Mouse (Mus musculus): ENCODE measurements around the gene Nlk. TPM values are rescaled to one million over a fixed set of nuclear protein-coding genes. Genes with fewer than 3 reads are reported as not detected.
"Not testable (repeated sequence)": the region's sequence is repeated elsewhere in the genome, so short reads cannot be mapped to it uniquely, and the experiment has no call there.

Nlk gene
- polyA plus RNA-seq, 1 experiment from 2014 or later = 34.4 TPM

- Histone ChIP-seq H3K4me2 (replicated peaks; ENCODE audit: low read depth, low read length) (no peak overlapping the region), H3K27ac (ENCODE audit: low read depth, low read length) (no peak overlapping the region), H3K4me1 (replicated peaks; ENCODE audit: control insufficient read depth, insufficient read depth, low read length) (no peaks in the 10 kb centered on the region), H3K27me3 (ENCODE audit: control insufficient read depth, insufficient read depth, low read length) (no peaks in the 10 kb centered on the region), H3K9me3 (ENCODE audit: control insufficient read depth, low read length) (no peaks in the 10 kb centered on the region), H3K36me3 (ENCODE audit: control insufficient read depth, insufficient read depth, low read length) (peaks cover 10% of the 10 kb centered on the region; the same call in 1 of the 2 replicates), H3K4me3 (ENCODE audit: low read depth, low read length) (no peak overlapping the region), H3K9ac (ENCODE audit: low read depth, low read length) (no peak overlapping the region)
- no peak for ATAC-seq (ENCODE audit: low FRiP score)
- 68% methylated on average over 2 of the region's 2 CpGs for WGBS
- no peak for DNase-seq (ENCODE audit: low spot score)
Observed at GRCm38 (mm10) chr11:78574975-78575374, 122.2 kb downstream of the Nlk start.

DNA sequence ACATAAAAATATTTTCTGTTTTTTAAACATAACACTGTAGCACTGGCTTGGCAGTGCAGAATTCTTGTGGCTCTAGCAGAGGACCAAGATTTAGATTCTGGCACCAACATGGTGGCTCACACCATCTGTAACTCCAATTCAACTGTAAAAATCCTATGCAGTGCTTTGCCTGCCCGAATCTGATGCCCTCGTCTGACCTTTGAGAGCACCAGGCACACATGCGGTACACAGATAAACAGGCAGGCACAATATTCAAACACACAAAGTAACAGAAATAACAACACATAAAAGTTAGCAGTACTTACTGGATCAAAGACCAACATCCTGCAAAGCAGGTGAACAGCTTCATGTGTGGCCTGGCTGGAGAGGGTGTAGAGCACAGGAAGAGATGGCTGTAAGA lies 122.6 kb downstream of the Nlk start:
- Histone ChIP-seq H3K4me2 (replicated peaks; ENCODE audit: low read depth, low read length) (no peak overlapping the region), H3K4me1 (replicated peaks; ENCODE audit: control insufficient read depth, insufficient read depth, low read length) (no peaks in the 10 kb centered on the region), H3K36me3 (ENCODE audit: control insufficient read depth, insufficient read depth, low read length) (peaks cover 10% of the 10 kb centered on the region; the same call in 1 of the 2 replicates), H3K27me3 (ENCODE audit: control insufficient read depth, insufficient read depth, low read length) (no peaks in the 10 kb centered on the region), H3K27ac (ENCODE audit: low read depth, low read length) (no peak overlapping the region), H3K4me3 (ENCODE audit: low read depth, low read length) (no peak overlapping the region), H3K9me3 (ENCODE audit: control insufficient read depth, low read length) (no peaks in the 10 kb centered on the region), H3K9ac (ENCODE audit: low read depth, low read length) (no peak overlapping the region)
- WGBS = 85% methylated on average over 3 of the region's 3 CpGs
- DNase-seq (ENCODE audit: low spot score) (no peak), ATAC-seq (ENCODE audit: low FRiP score) (no peak)

DNA sequence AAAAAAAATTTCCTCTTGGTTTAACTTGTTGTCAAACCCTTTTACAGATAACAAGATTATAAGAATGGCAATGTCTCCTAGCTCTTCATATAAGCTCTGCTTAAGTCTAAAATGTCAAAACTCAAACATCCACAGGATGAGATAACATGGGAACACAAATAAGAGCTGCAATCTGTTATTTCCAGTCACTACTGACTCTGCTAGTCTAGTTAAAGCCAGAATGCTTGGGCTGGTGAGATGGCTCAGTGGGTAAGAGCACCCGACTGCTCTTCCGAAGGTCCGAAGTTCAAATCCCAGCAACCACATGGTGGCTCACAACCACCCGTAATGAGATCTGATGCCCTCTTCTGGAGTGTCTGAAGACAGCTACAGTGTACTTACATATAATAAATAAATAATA lies 123.1 kb downstream of the Nlk start:
- not testable (repeated sequence) for H3K4me1 ChIP-seq (replicated peaks; ENCODE audit: control insufficient read depth, insufficient read depth, low read length); H3K4me3 ChIP-seq (ENCODE audit: low read depth, low read length); ATAC-seq (ENCODE audit: low FRiP score); H3K9me3 ChIP-seq (ENCODE audit: control insufficient read depth, low read length); DNase-seq (ENCODE audit: low spot score); H3K27me3 ChIP-seq (ENCODE audit: control insufficient read depth, insufficient read depth, low read length); H3K27ac ChIP-seq (ENCODE audit: low read depth, low read length); H3K36me3 ChIP-seq (ENCODE audit: control insufficient read depth, insufficient read depth, low read length); H3K4me2 ChIP-seq (replicated peaks; ENCODE audit: low read depth, low read length); H3K9ac ChIP-seq (ENCODE audit: low read depth, low read length)
- 94% methylated on average over 3 of the region's 4 CpGs for WGBS

- Histone ChIP-seq H3K4me1 (replicated peaks; ENCODE audit: control insufficient read depth, insufficient read depth, low read length) (no peaks in the 10 kb centered on the region), H3K36me3 (ENCODE audit: control insufficient read depth, insufficient read depth, low read length) (peaks cover 10% of the 10 kb centered on the region; the same call in 1 of the 2 replicates), H3K9ac (ENCODE audit: low read depth, low read length) (no peak overlapping the region), H3K4me2 (replicated peaks; ENCODE audit: low read depth, low read length) (no peak overlapping the region), H3K27ac (ENCODE audit: low read depth, low read length) (no peak overlapping the region), H3K27me3 (ENCODE audit: control insufficient read depth, insufficient read depth, low read length) (no peaks in the 10 kb centered on the region), H3K4me3 (ENCODE audit: low read depth, low read length) (no peak overlapping the region), H3K9me3 (ENCODE audit: control insufficient read depth, low read length) (no peaks in the 10 kb centered on the region)
- ATAC-seq (ENCODE audit: low FRiP score) (no peak), DNase-seq (ENCODE audit: low spot score) (no peak)
- 93% methylated on average over 6 of the region's 6 CpGs for WGBS
Observed at GRCm38 (mm10) chr11:78571854-78572253, 125.3 kb downstream of the Nlk start.

DNA sequence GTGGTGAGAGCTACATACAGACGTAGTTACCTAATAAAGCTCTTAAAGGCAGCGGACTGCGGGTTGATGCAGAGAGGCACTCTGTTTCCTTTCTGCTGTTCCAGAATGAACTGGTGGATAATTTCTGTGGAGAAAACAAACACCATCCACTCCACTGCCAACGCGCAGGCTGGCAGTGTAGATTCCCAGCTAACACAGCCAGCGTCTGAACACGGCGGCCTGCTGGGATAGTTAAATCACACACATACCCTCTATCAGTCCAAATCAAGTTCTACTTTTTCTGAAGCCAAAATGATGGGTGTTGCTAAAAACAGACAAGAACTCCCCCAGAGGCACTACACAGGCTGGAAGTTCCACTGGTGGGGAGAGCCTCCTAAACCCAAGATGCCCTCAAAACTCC lies 125.7 kb downstream of the Nlk start:
- H3K4me3 ChIP-seq (ENCODE audit: low read depth, low read length) = no peak overlapping the region
- no peaks in the 10 kb centered on the region for H3K9me3 ChIP-seq (ENCODE audit: control insufficient read depth, low read length)
- 95% methylated on average over 8 of the region's 8 CpGs for WGBS
- H3K27me3 ChIP-seq (ENCODE audit: control insufficient read depth, insufficient read depth, low read length) = no peaks in the 10 kb centered on the region
- no peak overlapping the region for H3K9ac ChIP-seq (ENCODE audit: low read depth, low read length)
- H3K36me3 ChIP-seq (ENCODE audit: control insufficient read depth, insufficient read depth, low read length) = peaks cover 8% of the 10 kb centered on the region; the same call in 1 of the 2 replicates
- no peaks in the 10 kb centered on the region for H3K4me1 ChIP-seq (replicated peaks; ENCODE audit: control insufficient read depth, insufficient read depth, low read length)
- no peak overlapping the region for H3K27ac ChIP-seq (ENCODE audit: low read depth, low read length)
- ATAC-seq (ENCODE audit: low FRiP score) = no peak
- no peak overlapping the region for H3K4me2 ChIP-seq (replicated peaks; ENCODE audit: low read depth, low read length)
- no peak for DNase-seq (ENCODE audit: low spot score)

- Histone ChIP-seq H3K4me2 (replicated peaks; ENCODE audit: low read depth, low read length) (no peak overlapping the region), H3K9ac (ENCODE audit: low read depth, low read length) (no peak overlapping the region), H3K36me3 (ENCODE audit: control insufficient read depth, insufficient read depth, low read length) (peaks cover 7% of the 10 kb centered on the region; the same call in 1 of the 2 replicates), H3K27ac (ENCODE audit: low read depth, low read length) (no peak overlapping the region), H3K9me3 (ENCODE audit: control insufficient read depth, low read length) (no peaks in the 10 kb centered on the region), H3K4me3 (ENCODE audit: low read depth, low read length) (no peak overlapping the region), H3K4me1 (replicated peaks; ENCODE audit: control insufficient read depth, insufficient read depth, low read length) (no peaks in the 10 kb centered on the region), H3K27me3 (ENCODE audit: control insufficient read depth, insufficient read depth, low read length) (no peaks in the 10 kb centered on the region)
- ATAC-seq (ENCODE audit: low FRiP score) = no peak
- DNase-seq (ENCODE audit: low spot score) = no peak
- 77% methylated on average over 3 of the region's 3 CpGs for WGBS
Observed at GRCm38 (mm10) chr11:78569806-78570205, 127.4 kb downstream of the Nlk start.

GRCm38 (mm10) chr11:78568827-78569226 lies 128.3 kb downstream of the Nlk start:
- 93% methylated on average over 10 of the region's 10 CpGs for WGBS
- H3K27ac ChIP-seq (ENCODE audit: low read depth, low read length) = no peak overlapping the region
- no peak for ATAC-seq (ENCODE audit: low FRiP score)
- H3K4me2 ChIP-seq (replicated peaks; ENCODE audit: low read depth, low read length) = no peak overlapping the region
- no peaks in the 10 kb centered on the region for H3K4me1 ChIP-seq (replicated peaks; ENCODE audit: control insufficient read depth, insufficient read depth, low read length)
- no peak for DNase-seq (ENCODE audit: low spot score)
- no peaks in the 10 kb centered on the region for H3K27me3 ChIP-seq (ENCODE audit: control insufficient read depth, insufficient read depth, low read length)
- H3K36me3 ChIP-seq (ENCODE audit: control insufficient read depth, insufficient read depth, low read length) = peaks cover 7% of the 10 kb centered on the region; the same call in 1 of the 2 replicates
- H3K9me3 ChIP-seq (ENCODE audit: control insufficient read depth, low read length) = no peaks in the 10 kb centered on the region
- H3K9ac ChIP-seq (ENCODE audit: low read depth, low read length) = no peak overlapping the region
- H3K4me3 ChIP-seq (ENCODE audit: low read depth, low read length) = no peak overlapping the region

- no peaks in the 10 kb centered on the region for H3K27me3 ChIP-seq (ENCODE audit: control insufficient read depth, insufficient read depth, low read length)
- H3K27ac ChIP-seq (ENCODE audit: low read depth, low read length) = no peak overlapping the region
- DNase-seq (ENCODE audit: low spot score) (no peak), ATAC-seq (ENCODE audit: low FRiP score) (no peak)
- no peaks in the 10 kb centered on the region for H3K4me1 ChIP-seq (replicated peaks; ENCODE audit: control insufficient read depth, insufficient read depth, low read length)
- no peak overlapping the region for H3K4me3 ChIP-seq (ENCODE audit: low read depth, low read length)
- no peak overlapping the region for H3K4me2 ChIP-seq (replicated peaks; ENCODE audit: low read depth, low read length)
- H3K9ac ChIP-seq (ENCODE audit: low read depth, low read length) = no peak overlapping the region
- 92% methylated on average over 6 of the region's 6 CpGs for WGBS
- H3K9me3 ChIP-seq (ENCODE audit: control insufficient read depth, low read length) = no peaks in the 10 kb centered on the region
- H3K36me3 ChIP-seq (ENCODE audit: control insufficient read depth, insufficient read depth, low read length) = no peaks in the 10 kb centered on the region; the same call in 1 of the 2 replicates
Observed at GRCm38 (mm10) chr11:78567614-78568013, 129.6 kb downstream of the Nlk start.

- no peaks in the 10 kb centered on the region for H3K9me3 ChIP-seq (ENCODE audit: control insufficient read depth, low read length)
- H3K4me2 ChIP-seq (replicated peaks; ENCODE audit: low read depth, low read length) = no peak overlapping the region
- H3K4me1 ChIP-seq (replicated peaks; ENCODE audit: control insufficient read depth, insufficient read depth, low read length) = no peaks in the 10 kb centered on the region
- no peak for ATAC-seq (ENCODE audit: low FRiP score)
- no peak overlapping the region for H3K9ac ChIP-seq (ENCODE audit: low read depth, low read length)
- H3K27me3 ChIP-seq (ENCODE audit: control insufficient read depth, insufficient read depth, low read length) = no peaks in the 10 kb centered on the region
- no peaks in the 10 kb centered on the region for H3K36me3 ChIP-seq (ENCODE audit: control insufficient read depth, insufficient read depth, low read length)
- WGBS = 82% methylated on average over 6 of the region's 6 CpGs
- no peak overlapping the region for H3K27ac ChIP-seq (ENCODE audit: low read depth, low read length)
- H3K4me3 ChIP-seq (ENCODE audit: low read depth, low read length) = no peak overlapping the region
- no peak for DNase-seq (ENCODE audit: low spot score)
Observed at GRCm38 (mm10) chr11:78566775-78567174, 130.4 kb downstream of the Nlk start.
